Mouse (Mus musculus) liver, postnatal 0 days (tissue): Measurements from ENCODE around the gene Hamp.
"Not testable (repeated sequence)": the region's sequence is repeated elsewhere in the genome, so short reads cannot be mapped to it uniquely, and the experiment has no call there.

ENCODE experiments used
- CTCF ChIP-seq: sonication (generic); IDR thresholded peaks from 2 replicates; pipeline ENCODE4 v1.5.1; 2016; ENCODE audit warnings: antibody characterized with exemption, low read depth
- EP300 ChIP-seq: IDR thresholded peaks from 2 replicates; pipeline ENCODE4 v1.6.1; 2016; ENCODE audit warnings: antibody characterized with exemption, low read depth, mild to moderate bottlenecking

DNA sequence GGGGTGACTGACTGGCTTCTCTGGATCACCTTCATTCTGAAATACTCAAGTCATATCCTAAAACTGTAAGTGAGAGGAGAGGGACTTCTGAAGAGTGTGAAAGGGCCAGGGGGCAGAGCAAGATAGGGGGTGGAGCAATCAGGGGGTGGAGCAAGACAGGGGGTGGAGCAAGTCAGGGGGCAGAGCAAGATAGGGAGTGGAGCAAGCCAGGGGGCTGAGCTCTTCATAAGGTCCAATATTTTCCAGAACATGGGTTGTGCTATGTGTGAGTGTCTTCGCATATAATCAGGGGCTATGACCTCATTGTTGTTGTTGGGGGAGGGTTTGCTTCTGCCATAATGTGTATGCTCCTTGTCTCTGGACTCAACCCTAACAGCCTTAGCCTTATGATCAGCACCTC is 3.8 kb downstream of the Hamp start:
- not testable (repeated sequence) for TF ChIP-seq CTCF, EP300
